Mouse (Mus musculus) left cerebral cortex, adult 9 months (tissue): ENCODE measurements around the gene Cyp4f37.

Experiments
- DNase-seq, 2 experiments: peaks; one replicate each; pipeline ENCODE4 v3.0.0; 2022; ENCODE audit warnings: low spot score in 2 of 2

Gene Cyp4f37

GRCm38 (mm10) chr17:32685048-32685750 is 64.1 kb downstream of the Cyp4f37 start, which contains the start of gene Cyp4f15:
Gene Cyp4f15, plus strand, starts transcription at chr17:32685627.
- DNase-seq: peak; percentile 10 to 27
